Mouse (Mus musculus): Measurements from ENCODE around the gene Dlst. TPM values are rescaled to one million over a fixed set of nuclear protein-coding genes. Genes with fewer than 3 reads are reported as not detected.

Dlst gene
- total and polyA plus RNA-seq, 3 experiments = 163 to 376 (median 230) TPM

GRCm38 (mm10) chr12:85181475-85182344, 71.1 kb downstream of the Dlst start:
- DNase-seq (ENCODE audit: low read depth, low spot score) = no peak
- Histone ChIP-seq H3K9ac (ENCODE audit: control insufficient read depth, low read depth, low read length, poor library complexity, severe bottlenecking) (no peak overlapping the region), H3K4me3 (ENCODE audit: control insufficient read depth in 1 of 2, insufficient read depth in 1 of 2, low read depth in 2 of 2, low read length in 2 of 2) (no peak overlapping the region), H3K4me1 (ENCODE audit: control insufficient read depth in 1 of 2, insufficient read depth in 2 of 2, low read length in 2 of 2) (peaks cover 3 to 13% of the 10 kb centered on the region in 2 experiments; a peak in 2 of 4 replicates), H3K36me3 (ENCODE audit: control insufficient read depth in 1 of 2, insufficient read depth in 2 of 2, low read length in 2 of 2) (no peaks in the 10 kb centered on the region), H3K79me2 (ENCODE audit: control insufficient read depth, insufficient read depth, low read length, poor library complexity) (no peaks in the 10 kb centered on the region), H3K27me3 (ENCODE audit: control insufficient read depth in 1 of 2, insufficient read depth in 2 of 2, low read length in 2 of 2) (peaks cover 0 to 3% of the 10 kb centered on the region in 2 experiments; a peak in 3 of 4 replicates), H3K9me3 (replicated peaks; ENCODE audit: insufficient read depth, low read length) (no peaks in the 10 kb centered on the region), H3K27ac (ENCODE audit: control insufficient read depth, low read depth, low read length) (no peak overlapping the region)
- TF ChIP-seq ETS1 (IDR thresholded peaks at IDR 0.05; ENCODE audit: low read depth, low read length) (no peak), E2F4 (IDR thresholded peaks at IDR 0.05; ENCODE audit: borderline replicate concordance, low read depth, low read length) (no peak), UBTF (IDR thresholded peaks at IDR 0.05; ENCODE audit: borderline replicate concordance, insufficient read depth, low read depth, low read length) (no peak), RCOR1 (IDR thresholded peaks at IDR 0.05; ENCODE audit: low read depth, low read length) (no peak), GABPA (IDR thresholded peaks at IDR 0.05; ENCODE audit: low read depth, low read length) (no peak), POLR2AphosphoS2 (IDR thresholded peaks at IDR 0.05; ENCODE audit: low read length) (no peak), BHLHE40 (IDR thresholded peaks at IDR 0.05; ENCODE audit: borderline replicate concordance, low read depth, low read length) (no peak), JUND (IDR thresholded peaks at IDR 0.05; ENCODE audit: low read depth, low read length) (no peak)

- Histone ChIP-seq H3K36me3 (ENCODE audit: control insufficient read depth in 1 of 2, insufficient read depth in 2 of 2, low read length in 2 of 2) (no peaks in the 10 kb centered on the region), H3K9me3 (replicated peaks; ENCODE audit: insufficient read depth, low read length) (no peaks in the 10 kb centered on the region), H3K4me3 (ENCODE audit: control insufficient read depth in 1 of 2, insufficient read depth in 1 of 2, low read depth in 2 of 2, low read length in 2 of 2) (no peak overlapping the region), H3K4me1 (ENCODE audit: control insufficient read depth in 1 of 2, insufficient read depth in 2 of 2, low read length in 2 of 2) (peaks cover 3 to 9% of the 10 kb centered on the region in 2 experiments; a peak in 2 of 4 replicates), H3K27ac (ENCODE audit: control insufficient read depth, low read depth, low read length) (no peak overlapping the region), H3K9ac (ENCODE audit: control insufficient read depth, low read depth, low read length, poor library complexity, severe bottlenecking) (no peak overlapping the region), H3K79me2 (ENCODE audit: control insufficient read depth, insufficient read depth, low read length, poor library complexity) (no peaks in the 10 kb centered on the region), H3K27me3 (ENCODE audit: control insufficient read depth in 1 of 2, insufficient read depth in 2 of 2, low read length in 2 of 2) (peaks cover 0 to 3% of the 10 kb centered on the region in 2 experiments; a peak in 3 of 4 replicates)
- DNase-seq (ENCODE audit: low read depth, low spot score) = no peak
- TF ChIP-seq E2F4 (IDR thresholded peaks at IDR 0.05; ENCODE audit: borderline replicate concordance, low read depth, low read length) (no peak), MEF2A (IDR thresholded peaks at IDR 0.05; ENCODE audit: extremely low read depth, insufficient replicate concordance, low read depth, low read length, poor library complexity, severe bottlenecking) (no peak), POLR2AphosphoS2 (IDR thresholded peaks at IDR 0.05; ENCODE audit: low read length) (no peak)
These were observed 71.7 kb downstream of the Dlst start for GRCm38 (mm10) chr12:85182345-85182643.

GRCm38 (mm10) chr12:85182898-85183297, 72.3 kb downstream of the Dlst start:
- Histone ChIP-seq H3K36me3 (ENCODE audit: control insufficient read depth in 1 of 2, insufficient read depth in 2 of 2, low read length in 2 of 2) (no peaks in the 10 kb centered on the region), H3K79me2 (ENCODE audit: control insufficient read depth, insufficient read depth, low read length, poor library complexity) (no peaks in the 10 kb centered on the region), H3K9me3 (replicated peaks; ENCODE audit: insufficient read depth, low read length) (no peaks in the 10 kb centered on the region), H3K4me3 (ENCODE audit: control insufficient read depth in 1 of 2, insufficient read depth in 1 of 2, low read depth in 2 of 2, low read length in 2 of 2) (no peak overlapping the region), H3K9ac (ENCODE audit: control insufficient read depth, low read depth, low read length, poor library complexity, severe bottlenecking) (no peak overlapping the region), H3K27me3 (ENCODE audit: control insufficient read depth in 1 of 2, insufficient read depth in 2 of 2, low read length in 2 of 2) (peaks cover 0 to 3% of the 10 kb centered on the region in 2 experiments; a peak in 3 of 4 replicates), H3K27ac (ENCODE audit: control insufficient read depth, low read depth, low read length) (no peak overlapping the region), H3K4me1 (ENCODE audit: control insufficient read depth in 1 of 2, insufficient read depth in 2 of 2, low read length in 2 of 2) (peaks cover 0 to 4% of the 10 kb centered on the region in 2 experiments; a peak in 1 of 4 replicates)
- no peak for TF ChIP-seq ETS1 (IDR thresholded peaks at IDR 0.05; ENCODE audit: low read depth, low read length)
- TF ChIP-seq MXI1 (IDR thresholded peaks at IDR 0.05; ENCODE audit: low read depth, low read length) = no peak
- TF ChIP-seq ZNF384 (IDR thresholded peaks at IDR 0.05; ENCODE audit: low read depth, low read length) = no peak
- no peak for TF ChIP-seq MYC (IDR thresholded peaks at IDR 0.05; ENCODE audit: low read depth, low read length)
- no peak for TF ChIP-seq BHLHE40 (IDR thresholded peaks at IDR 0.05; ENCODE audit: borderline replicate concordance, low read depth, low read length)
- TF ChIP-seq CTCF (IDR thresholded peaks at IDR 0.05 in 2 of 3, conservative IDR thresholded peaks at IDR 0.05 in 1 of 3; ENCODE audit: control insufficient read depth in 1 of 3, insufficient read depth in 1 of 3, low read depth in 2 of 3, low read length in 3 of 3, poor library complexity in 1 of 3, severe bottlenecking in 1 of 3) = no peak
- no peak for TF ChIP-seq MAX (IDR thresholded peaks at IDR 0.05; ENCODE audit: low read length)
- TF ChIP-seq JUND (IDR thresholded peaks at IDR 0.05; ENCODE audit: low read depth, low read length) = no peak
- TF ChIP-seq TAL1 (IDR thresholded peaks at IDR 0.05; ENCODE audit: low read length) = no peak
- no peak for TF ChIP-seq CHD2 (IDR thresholded peaks at IDR 0.05; ENCODE audit: low read length)
- TF ChIP-seq GATA1 (IDR thresholded peaks at IDR 0.05; ENCODE audit: low read depth, low read length) = no peak
- TF ChIP-seq E2F4 (IDR thresholded peaks at IDR 0.05; ENCODE audit: borderline replicate concordance, low read depth, low read length) = no peak
- TF ChIP-seq MAZ (IDR thresholded peaks at IDR 0.05; ENCODE audit: low read depth, low read length) = no peak
- TF ChIP-seq POLR2AphosphoS2 (IDR thresholded peaks at IDR 0.05; ENCODE audit: low read length) = no peak
- no peak for TF ChIP-seq ZC3H11A (IDR thresholded peaks at IDR 0.05; ENCODE audit: low read depth, low read length)
- no peak for TF ChIP-seq POLR2A (IDR thresholded peaks at IDR 0.05; ENCODE audit: control insufficient read depth in 1 of 2, insufficient read depth in 1 of 2, low read depth in 1 of 2, low read length in 2 of 2, poor library complexity in 1 of 2)
- no peak for TF ChIP-seq RAD21 (IDR thresholded peaks at IDR 0.05; ENCODE audit: low read depth, low read length)
- TF ChIP-seq MYB (IDR thresholded peaks at IDR 0.05; ENCODE audit: low read depth, low read length) = no peak
- no peak for TF ChIP-seq ZMIZ1 (IDR thresholded peaks at IDR 0.05; ENCODE audit: low read depth, low read length)
- TF ChIP-seq SMC3 (IDR thresholded peaks at IDR 0.05; ENCODE audit: low read depth, low read length) = no peak
- peak; percentile 44 for DNase-seq (ENCODE audit: low read depth, low spot score)
